7 mouse cellular contexts compared by ENCODE assay signal in the genomic region with DNA sequence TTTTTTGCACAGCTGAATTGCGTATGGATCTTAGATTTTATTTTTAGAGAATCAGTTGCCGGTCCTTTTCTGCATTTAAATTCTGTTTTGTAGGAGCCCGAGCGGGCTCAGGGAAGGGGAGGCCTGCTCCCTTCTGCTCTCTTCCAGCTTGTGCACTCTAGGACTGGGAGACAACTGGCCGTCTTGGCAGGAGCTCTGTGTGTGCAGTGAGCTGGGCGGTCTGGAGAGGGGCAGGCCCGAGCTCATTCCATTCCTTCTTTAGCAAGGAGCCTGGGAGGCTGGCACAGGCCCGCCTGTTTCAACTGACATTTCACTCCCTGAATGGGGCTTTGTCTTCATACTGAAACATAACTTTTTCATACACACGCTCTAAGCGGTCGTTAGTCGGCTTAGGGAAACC. TPM values are rescaled to one million over a fixed set of nuclear protein-coding genes. Genes with fewer than 3 reads are reported as not detected.
DNase-seq lines count a peak whose midpoint lies in the region; ATAC-seq and TF ChIP-seq lines count a peak whose summit lies in the region.

No protein-coding gene starts in this region.

- no peaks in the 10 kb centered on the region for H3K36me3 ChIP-seq in forebrain, embryonic 13.5 days (ENCODE audit: poor library complexity, severe bottlenecking)
- H3K36me3 ChIP-seq in lung, postnatal 0 days (ENCODE audit: insufficient read depth, low read length), result no peaks in the 10 kb centered on the region

- no peaks in the 10 kb centered on the region for H3K27me3 ChIP-seq in forebrain, embryonic 13.5 days
- H3K27me3 ChIP-seq in lung, postnatal 0 days (replicated peaks; ENCODE audit: insufficient read depth, low read length), result no peaks in the 10 kb centered on the region

- peak overlapping the region; percentile 51 for H3K27ac ChIP-seq in forebrain, embryonic 13.5 days
- peak overlapping the region; percentile 64 for H3K27ac ChIP-seq in lung, postnatal 0 days (ENCODE audit: low read length)

- 0 out of 2 replicates have a peak overlapping the region, but pooled peaks have one; percentile 7 for H3K4me2 ChIP-seq in forebrain, embryonic 13.5 days
- H3K4me2 ChIP-seq in lung, postnatal 0 days (replicated peaks; ENCODE audit: low read depth, low read length), result no peak overlapping the region; the same call in 1 of the 2 replicates

- intact Hi-C loops in heart, postnatal 10 days (cut with DNase I), result no loop called here

- no peaks in the 10 kb centered on the region for H3K9me3 ChIP-seq in forebrain, embryonic 13.5 days (replicated peaks)
- H3K9me3 ChIP-seq in lung, postnatal 0 days (ENCODE audit: low read length), result no peaks in the 10 kb centered on the region

- peaks cover 29% of the 10 kb centered on the region for H3K4me1 ChIP-seq in forebrain, embryonic 13.5 days
- peaks cover 7% of the 10 kb centered on the region; the same call in 1 of the 2 replicates for H3K4me1 ChIP-seq in lung, postnatal 0 days (ENCODE audit: insufficient read depth, low read depth, low read length)

- WGBS in forebrain, embryonic 13.5 days, result 16% methylated on average over 12 of the region's 12 CpGs
- WGBS in lung, postnatal 0 days, result 41% methylated on average over 12 of the region's 12 CpGs

- peak; percentile 93 for ATAC-seq in forebrain, embryonic 13.5 days
- ATAC-seq in lung, postnatal 0 days, result peak; percentile 88
- no peak for ATAC-seq in megakaryocyte-erythroid progenitor cell, adult 5-6 weeks (replicated peaks; ENCODE audit: low FRiP score, low TSS enrichment, poor library complexity, severe bottlenecking)

- no peak for TF ChIP-seq EP300 in lung, postnatal 0 days (IDR thresholded peaks at IDR 0.05)

- no peak for TF ChIP-seq CTCF in lung, postnatal 0 days (IDR thresholded peaks at IDR 0.05)

- DNase-seq in cerebellum, adult 9-10 months, result peak; percentile 75
- DNase-seq in heart, postnatal 10 days, result peak; percentile 80 to 84
- peak; percentile 42 to 72 for DNase-seq in kidney, postnatal 25 days
- DNase-seq in lung, postnatal 0 days (ENCODE audit: low spot score), result peak; percentile 67
- DNase-seq in skeletal muscle tissue, adult 2 months (ENCODE audit: low read depth, low spot score), result peak; percentile 45

- H3K4me3 ChIP-seq in forebrain, embryonic 13.5 days, result no peak overlapping the region
- H3K4me3 ChIP-seq in lung, postnatal 0 days (ENCODE audit: low read depth, low read length), result no peak overlapping the region

- H3K9ac ChIP-seq in forebrain, embryonic 13.5 days, result no peak overlapping the region
- no peak overlapping the region for H3K9ac ChIP-seq in lung, postnatal 0 days (replicated peaks; ENCODE audit: low read depth)

RNA-seq across cellular contexts. Expression of a gene that starts 44.8 kb away (rescaled TPM):
- 10.0 and 14.2 TPM in 2 replicates for polyA plus RNA-seq in forebrain, embryonic 13.5 days (2015; fragmentation: Nextera tagmentation; extraction: Ambion mirVana)
- total RNA-seq in heart, postnatal 10 days (2021), result 10 to 100 TPM; 35.8 to 44.0 TPM
- 7.2 and 7.3 TPM in 2 replicates for polyA plus RNA-seq in lung, postnatal 0 days (2015; fragmentation: Nextera tagmentation; extraction: Ambion mirVana)
- total RNA-seq in megakaryocyte-erythroid progenitor cell, adult 5-6 weeks (2014; fragmentation: Nextera tagmentation), result not detected in 2 replicates
- total RNA-seq in megakaryocyte-erythroid progenitor cell, adult 5-6 weeks (2017), result 0.09 TPM in 1 of 2 replicates, not detected in the other

Comparison
In these comparisons a context has a peak if more than half of its experiments do, and no peak if none do; other contexts are left out.
1. RNA of a gene that starts 44.8 kb away (total RNA-seq): 35.8 to 44.0 TPM in heart, postnatal 10 days; 0.09 TPM in megakaryocyte-erythroid progenitor cell, adult 5-6 weeks; every median in the first group is over 10 times any median in the second.
2. Peak in every context shown above with its lines, with median percentiles within 50 percentile points of each other: DNase-seq.